Comparison of ENCODE assay signal across 8 mouse cellular contexts in genomic region chr15:28158771-28159489, GRCm38 (mm10). TPM values are rescaled to one million over a fixed set of nuclear protein-coding genes. Genes with fewer than 3 reads are reported as not detected.
DNase-seq lines count a peak whose midpoint lies in the region; ATAC-seq lines count a peak whose summit lies in the region.

No protein-coding gene starts in this region.

- H3K36me3 ChIP-seq in forebrain, embryonic 14.5 days (ENCODE audit: control insufficient read depth, insufficient read depth, low read length), result no peaks in the 10 kb centered on the region
- H3K36me3 ChIP-seq in lung, embryonic 15.5 days, result no peaks in the 10 kb centered on the region

- H3K4me2 ChIP-seq in forebrain, embryonic 14.5 days (ENCODE audit: low read length), result peak overlapping the region; percentile 54
- peak overlapping the region; percentile 52 for H3K4me2 ChIP-seq in lung, embryonic 15.5 days

- H3K9me3 ChIP-seq in forebrain, embryonic 14.5 days (replicated peaks; ENCODE audit: control insufficient read depth, low read length), result no peaks in the 10 kb centered on the region
- H3K9me3 ChIP-seq in lung, embryonic 15.5 days, result no peaks in the 10 kb centered on the region

- intact Hi-C loops in heart, postnatal 25 days (cut with DNase I), result loop anchor here (2.0 kb wide), 1 partner anchor 132 kb away; no protein-coding TSS in a partner anchor

- ATAC-seq in cerebellum, adult (ENCODE audit: insufficient number of reproducible peaks, low FRiP score, low TSS enrichment), result peak; percentile 79
- peak; percentile 75 for ATAC-seq in forebrain, embryonic 14.5 days
- peak; percentile 91; the same call in 1 of the 2 replicates for ATAC-seq in lung, embryonic 15.5 days (ENCODE audit: borderline replicate concordance, extremely low read depth, low FRiP score, low TSS enrichment)

- peak overlapping the region; percentile 51 for H3K9ac ChIP-seq in forebrain, embryonic 14.5 days (ENCODE audit: low read length)
- H3K9ac ChIP-seq in lung, embryonic 15.5 days, result peak overlapping the region; percentile 21; the same call in 1 of the 2 replicates

- peaks cover 14% of the 10 kb centered on the region; the same call in 1 of the 2 replicates for H3K4me1 ChIP-seq in forebrain, embryonic 14.5 days (ENCODE audit: control insufficient read depth, insufficient read depth, low read length)
- peaks cover 16% of the 10 kb centered on the region for H3K4me1 ChIP-seq in lung, embryonic 15.5 days

- 2% methylated on average over 19 of the region's 19 CpGs for WGBS in forebrain, embryonic 14.5 days
- 2% methylated on average over 19 of the region's 19 CpGs for WGBS in large intestine, adult 2 months
- 2% methylated on average over 17 of the region's 19 CpGs for WGBS in lung, embryonic 15.5 days

- peak; percentile 19 for DNase-seq in ES-CJ7 (ENCODE audit: low read depth, low spot score)
- DNase-seq in forebrain, embryonic 14.5 days (ENCODE audit: low spot score), result peak; percentile 61
- peak; percentile 56 for DNase-seq in heart, postnatal 25 days (ENCODE audit: low spot score)
- peak; percentile 60 for DNase-seq in large intestine, adult 2 months (ENCODE audit: low read depth, low spot score)
- peak; percentile 77 for DNase-seq in ovary, adult 18-20 months (ENCODE audit: low spot score)
- DNase-seq in thymus, postnatal 36 days, result peak; percentile 37 to 41

- H3K27ac ChIP-seq in forebrain, embryonic 14.5 days (ENCODE audit: low read depth, low read length), result no peak overlapping the region
- peak overlapping the region; percentile 74 for H3K27ac ChIP-seq in lung, embryonic 15.5 days

- no peaks in the 10 kb centered on the region for H3K27me3 ChIP-seq in forebrain, embryonic 14.5 days (replicated peaks; ENCODE audit: control insufficient read depth, insufficient read depth, low read length)
- peaks cover 10% of the 10 kb centered on the region; the same call in 1 of the 2 replicates for H3K27me3 ChIP-seq in lung, embryonic 15.5 days

- H3K4me3 ChIP-seq in forebrain, embryonic 14.5 days (ENCODE audit: low read depth, low read length), result peak overlapping the region; percentile 29
- peak overlapping the region; percentile 42 for H3K4me3 ChIP-seq in lung, embryonic 15.5 days

RNA-seq across cellular contexts. Expression of gene Dnah5, which starts 44.6 kb away (rescaled TPM):
- polyA plus RNA-seq in forebrain, embryonic 14.5 days (2014; fragmentation: Nextera tagmentation; extraction: Ambion mirVana), result 0.23 and 0.31 TPM in 2 replicates
- under 1 TPM in 1 of 2 experiments, not detected in 1; 0.03 TPM for total RNA-seq in heart, postnatal 25 days (2021)
- 0.03 and 0.05 TPM in 2 replicates for polyA plus RNA-seq in large intestine, adult 2 months (2012; rRNA removed)
- polyA plus RNA-seq in lung, embryonic 15.5 days (2015; fragmentation: Nextera tagmentation; extraction: Ambion mirVana), result 0.16 and 0.20 TPM in 2 replicates

Comparison
In these comparisons a context has a peak if more than half of its experiments do, and no peak if none do; other contexts are left out.
1. DNase-seq: peak in every context shown above with its lines; median percentile 77 in ovary, adult 18-20 months; 61 in forebrain, embryonic 14.5 days; 60 in large intestine, adult 2 months; 56 in heart, postnatal 25 days; 39 in thymus, postnatal 36 days; 19 in ES-CJ7.